Mouse (Mus musculus) urinary bladder, adult 2 months (tissue): Measurements from ENCODE around the gene Cnot6l. TPM values are rescaled to one million over a fixed set of nuclear protein-coding genes. Genes with fewer than 3 reads are reported as not detected.

Source experiments
- DNase-seq: peaks from one replicate; pipeline ENCODE4 v3.0.0; 2022; ENCODE audit warnings: low spot score
- polyA plus RNA-seq: library from polyadenylated mRNA; depleted of rRNA; stranded (reverse); fragments of >200 nt; gene quantifications from 2 replicates; pipeline ENCODE4 v1.2.3, GENCODE M21; 2012; rRNA removed

Cnot6l gene
- 11.3 and 13.7 TPM in 2 replicates for polyA plus RNA-seq

- DNase-seq = no peak
Observed at GRCm38 (mm10) chr5:96164021-96164411, at the start of gene Cnot6l. Gene Cnot6l, minus strand, starts transcription at chr5:96164171.

GRCm38 (mm10) chr5:96209916-96210583 lies 46.1 kb upstream of the Cnot6l start:
- DNase-seq = peak; percentile 88

GRCm38 (mm10) chr5:96209459-96209858 lies 45.5 kb upstream of the Cnot6l start, which contains the start of gene Mrpl1:
Gene Mrpl1, plus strand, starts transcription at chr5:96209493.
- DNase-seq = no peak

GRCm38 (mm10) chr5:96208543-96208942 lies 44.6 kb upstream of the Cnot6l start:
- no peak for DNase-seq

GRCm38 (mm10) chr5:96207531-96207930 lies 43.6 kb upstream of the Cnot6l start:
- no peak for DNase-seq

GRCm38 (mm10) chr5:96206897-96207296 lies 42.9 kb upstream of the Cnot6l start:
- no peak for DNase-seq

GRCm38 (mm10) chr5:96201462-96202154 lies 37.6 kb upstream of the Cnot6l start:
- no peak for DNase-seq

GRCm38 (mm10) chr5:96200269-96200668 lies 36.3 kb upstream of the Cnot6l start:
- no peak for DNase-seq

GRCm38 (mm10) chr5:96198271-96198670 lies 34.3 kb upstream of the Cnot6l start:
- no peak for DNase-seq

GRCm38 (mm10) chr5:96196547-96197052 lies 32.6 kb upstream of the Cnot6l start:
- no peak for DNase-seq

GRCm38 (mm10) chr5:96191251-96191650 lies 27.3 kb upstream of the Cnot6l start:
- no peak for DNase-seq

- no peak for DNase-seq
Observed at GRCm38 (mm10) chr5:96189761-96190160, 25.8 kb upstream of the Cnot6l start.

- no peak for DNase-seq
Observed at GRCm38 (mm10) chr5:96183987-96184386, 20.0 kb upstream of the Cnot6l start.

- no peak for DNase-seq
Observed at GRCm38 (mm10) chr5:96183211-96183610, 19.2 kb upstream of the Cnot6l start.

- no peak for DNase-seq
Observed at GRCm38 (mm10) chr5:96176879-96177358, 12.9 kb upstream of the Cnot6l start.

- no peak for DNase-seq
Observed at GRCm38 (mm10) chr5:96176121-96176520, 12.2 kb upstream of the Cnot6l start.

- no peak for DNase-seq
Observed at GRCm38 (mm10) chr5:96171765-96172164, 7.8 kb upstream of the Cnot6l start.

GRCm38 (mm10) chr5:96170443-96170842 lies 6.5 kb upstream of the Cnot6l start:
- no peak for DNase-seq

- DNase-seq = no peak
Observed at GRCm38 (mm10) chr5:96166761-96167160, 2.8 kb upstream of the Cnot6l start.

GRCm38 (mm10) chr5:96163396-96164020 lies 463 bp downstream of the Cnot6l start:
- DNase-seq = no peak

GRCm38 (mm10) chr5:96162399-96163331 lies 1.3 kb downstream of the Cnot6l start:
- peak; percentile 64 for DNase-seq
